Mouse (Mus musculus) intestine, embryonic 14.5 days (tissue): ENCODE data around the gene Mgrn1. TPM values are rescaled to one million over a fixed set of nuclear protein-coding genes. Genes with fewer than 3 reads are reported as not detected.

ENCODE experiments used
- ATAC-seq: fragments of 200-750 bp; cut with Nextera tagmentation; replicated peaks from 2 replicates; pipeline ENCODE4 v1.8.0; 2017; ENCODE audit warnings: low read depth, moderate number of reproducible peaks, moderate TSS enrichment, moderate library complexity; ENCODE audit not compliant: low FRiP score, low TSS enrichment
- DNase-seq: peaks from one replicate; pipeline ENCODE4 v3.0.0-alpha.2; 2018; ENCODE audit warnings: low spot score
- H3K27ac ChIP-seq: fragments of 300-500 bp; sonication (generic); 2 replicates; pipeline ENCODE4 v1.5.1; 2014; ENCODE audit warnings: low read depth, mild to moderate bottlenecking, control low read depth
- H3K27me3 ChIP-seq: fragments of 300-500 bp; sonication (generic); replicated peaks from 2 replicates; pipeline ENCODE4 v1.6.1; 2014; ENCODE audit warnings: low read length, control low read depth; ENCODE audit not compliant: control insufficient read depth, insufficient read depth
- H3K36me3 ChIP-seq: fragments of 300-500 bp; sonication (generic); 2 replicates; pipeline ENCODE4 v1.6.1; 2014; ENCODE audit warnings: low read length, control low read depth; ENCODE audit not compliant: control insufficient read depth, insufficient read depth
- H3K4me1 ChIP-seq: fragments of 300-500 bp; sonication (generic); replicated peaks from 2 replicates; pipeline ENCODE4 v1.6.1; 2014; ENCODE audit warnings: low read length, control low read depth, mixed read lengths; ENCODE audit not compliant: control insufficient read depth, insufficient read depth
- H3K4me2 ChIP-seq: fragments of 300-500 bp; sonication (generic); 2 replicates; pipeline ENCODE4 v1.6.1; 2014; ENCODE audit warnings: low read length
- H3K4me3 ChIP-seq: fragments of 300-500 bp; sonication (generic); 2 replicates; pipeline ENCODE4 v1.5.1; 2014; ENCODE audit warnings: low read depth, low read length, control low read depth, mixed read lengths
- H3K9ac ChIP-seq: fragments of 300-500 bp; sonication (generic); 2 replicates; pipeline ENCODE4 v1.6.1; 2014; ENCODE audit warnings: mild to moderate bottlenecking, low read length
- H3K9me3 ChIP-seq: fragments of 300-500 bp; sonication (generic); 2 replicates; pipeline ENCODE4 v1.6.1; 2016; ENCODE audit warnings: low read length, control low read depth; ENCODE audit not compliant: control insufficient read depth
- WGBS: fragments of 180-500 bp; shearing (Covaris S2); extraction: QIAGEN DNeasy Blood & Tissue Kit; methylation state at CpG from one replicate; pipeline ENCODE4 v1.1.7; 2014; 5-methylcytosine and 5-hydroxymethylcytosine counted together
- polyA plus RNA-seq: library from polyadenylated mRNA; unstranded; fragments of >200 nt; fragmentation: Nextera tagmentation; extraction: Ambion mirVana; gene quantifications from 2 replicates; pipeline ENCODE4 v1.2.1, GENCODE M21; 2014

The Mgrn1 gene
- polyA plus RNA-seq, 1 experiment from 2014 or later: 87.6 TPM

- Histone ChIP-seq H3K9me3 (no peaks in the 10 kb centered on the region), H3K9ac (no peak overlapping the region), H3K4me1 (peaks cover 8% of the 10 kb centered on the region; the same call in 1 of the 2 replicates), H3K27me3 (no peaks in the 10 kb centered on the region), H3K36me3 (peaks cover 69% of the 10 kb centered on the region), H3K4me3 (no peak overlapping the region), H3K27ac (no peak overlapping the region), H3K4me2 (no peak overlapping the region)
- ATAC-seq (no peak), DNase-seq (no peak)
- WGBS: 89% methylated on average over 8 of the region's 8 CpGs
Observed at GRCm38 (mm10) chr16:4937351-4938190, 51.5 kb downstream of the Mgrn1 start.

- ATAC-seq (no peak; the same call in 1 of the 2 replicates), DNase-seq (no peak)
- H3K36me3 ChIP-seq: peaks cover 69% of the 10 kb centered on the region
- H3K27ac ChIP-seq: peak within 1 kb of the TSS; percentile 83
- 2% methylated on average over 2 of the region's 2 CpGs for WGBS
- H3K4me3 ChIP-seq: peak within 1 kb of the TSS; percentile 72
- H3K27me3 ChIP-seq: no peaks in the 10 kb centered on the region
- no peaks in the 10 kb centered on the region for H3K9me3 ChIP-seq
- peak within 1 kb of the TSS; percentile 90 for H3K9ac ChIP-seq
- peak within 1 kb of the TSS; percentile 73 for H3K4me2 ChIP-seq
- peaks cover 8% of the 10 kb centered on the region; the same call in 1 of the 2 replicates for H3K4me1 ChIP-seq
Observed at GRCm38 (mm10) chr16:4938461-4938860, 52.4 kb downstream of the Mgrn1 start, which contains the start of gene Nudt16l1. Nudt16l1 (plus strand) TSS chr16:4938761.

GRCm38 (mm10) chr16:4938989-4939388 lies 52.9 kb downstream of the Mgrn1 start:
- DNase-seq: peak; percentile 94
- peak overlapping the region; percentile 83 for H3K27ac ChIP-seq
- H3K4me2 ChIP-seq: peak overlapping the region; percentile 73
- peak overlapping the region; percentile 90 for H3K9ac ChIP-seq
- peak; percentile 93 for ATAC-seq
- H3K36me3 ChIP-seq: peaks cover 69% of the 10 kb centered on the region
- H3K4me1 ChIP-seq: peaks cover 8% of the 10 kb centered on the region; the same call in 1 of the 2 replicates
- peak overlapping the region; percentile 72 for H3K4me3 ChIP-seq
- H3K9me3 ChIP-seq: no peaks in the 10 kb centered on the region
- no peaks in the 10 kb centered on the region for H3K27me3 ChIP-seq
- 1% methylated on average over 28 of the region's 28 CpGs for WGBS

- Histone ChIP-seq H3K27me3 (no peaks in the 10 kb centered on the region), H3K4me1 (peaks cover 8% of the 10 kb centered on the region; the same call in 1 of the 2 replicates), H3K9ac (peak overlapping the region; percentile 90), H3K9me3 (no peaks in the 10 kb centered on the region), H3K36me3 (peaks cover 69% of the 10 kb centered on the region), H3K27ac (peak overlapping the region; percentile 83), H3K4me3 (peak overlapping the region; percentile 72), H3K4me2 (peak overlapping the region; percentile 73)
- WGBS: 3% methylated on average over 16 of the region's 16 CpGs
- DNase-seq: peak; percentile 70
- ATAC-seq: peak; percentile 76
Observed at GRCm38 (mm10) chr16:4939412-4939811, 53.4 kb downstream of the Mgrn1 start.

- Histone ChIP-seq H3K9me3 (no peaks in the 10 kb centered on the region), H3K4me1 (peaks cover 8% of the 10 kb centered on the region; the same call in 1 of the 2 replicates), H3K4me3 (0 out of 2 replicates have a peak overlapping the region, but pooled peaks have one; percentile 72), H3K27ac (no peak overlapping the region), H3K27me3 (no peaks in the 10 kb centered on the region), H3K4me2 (peak overlapping the region; percentile 73), H3K36me3 (peaks cover 70% of the 10 kb centered on the region), H3K9ac (no peak overlapping the region)
- 88% methylated on average over 10 of the region's 10 CpGs for WGBS
- DNase-seq (no peak), ATAC-seq (no peak)
Observed at GRCm38 (mm10) chr16:4940311-4940850, 54.3 kb downstream of the Mgrn1 start.

DNA sequence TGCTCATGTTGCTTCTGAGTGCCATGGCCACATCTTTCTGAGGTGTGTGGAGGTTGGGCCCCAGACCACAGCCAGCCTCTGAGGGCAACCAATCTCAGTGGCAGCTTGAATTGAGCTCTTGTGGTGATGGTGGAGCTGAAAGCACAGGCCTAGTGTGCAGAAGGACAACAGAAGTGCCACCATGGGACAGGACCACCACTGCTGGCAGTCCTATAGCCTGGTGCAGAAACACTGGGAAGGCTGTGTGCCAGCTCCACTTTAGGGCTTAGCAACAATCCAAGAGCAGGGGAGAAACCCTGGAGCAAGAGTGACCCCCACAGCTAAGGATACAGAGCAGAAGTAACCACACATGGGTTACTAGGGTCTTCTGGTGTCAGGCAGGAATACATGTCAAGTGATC lies 55.0 kb downstream of the Mgrn1 start:
- Histone ChIP-seq H3K27me3 (no peaks in the 10 kb centered on the region), H3K4me1 (peaks cover 8% of the 10 kb centered on the region; the same call in 1 of the 2 replicates), H3K27ac (no peak overlapping the region), H3K9ac (no peak overlapping the region), H3K9me3 (no peaks in the 10 kb centered on the region), H3K4me2 (no peak overlapping the region), H3K4me3 (no peak overlapping the region), H3K36me3 (peaks cover 70% of the 10 kb centered on the region)
- no peak for ATAC-seq
- DNase-seq: no peak

DNA sequence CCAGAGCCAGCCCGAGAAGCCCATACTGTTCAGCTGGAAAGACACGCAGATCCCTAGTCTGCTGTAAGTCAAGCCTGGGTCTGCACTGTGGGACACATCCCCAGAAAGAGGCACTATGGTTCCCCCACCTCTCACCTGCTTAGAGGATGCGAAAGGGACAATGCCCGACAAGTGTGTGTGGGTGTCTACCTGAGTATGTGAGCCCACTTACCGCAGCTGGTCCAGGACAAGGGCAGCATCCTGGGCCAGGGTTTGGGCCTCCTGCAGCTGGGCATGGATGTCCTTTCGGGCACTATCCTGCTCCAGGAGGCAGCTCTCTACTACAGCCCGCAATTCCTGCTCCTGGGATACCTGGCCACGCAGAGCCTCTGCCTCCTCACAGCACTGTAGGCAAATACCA lies 56.8 kb downstream of the Mgrn1 start:
- Histone ChIP-seq H3K9me3 (no peaks in the 10 kb centered on the region), H3K4me2 (no peak overlapping the region), H3K27ac (no peak overlapping the region), H3K4me1 (peaks cover 8% of the 10 kb centered on the region; the same call in 1 of the 2 replicates), H3K27me3 (no peaks in the 10 kb centered on the region), H3K9ac (no peak overlapping the region), H3K4me3 (no peak overlapping the region), H3K36me3 (peaks cover 75% of the 10 kb centered on the region)
- 93% methylated on average over 8 of the region's 8 CpGs for WGBS
- no peak for ATAC-seq
- no peak for DNase-seq

DNA sequence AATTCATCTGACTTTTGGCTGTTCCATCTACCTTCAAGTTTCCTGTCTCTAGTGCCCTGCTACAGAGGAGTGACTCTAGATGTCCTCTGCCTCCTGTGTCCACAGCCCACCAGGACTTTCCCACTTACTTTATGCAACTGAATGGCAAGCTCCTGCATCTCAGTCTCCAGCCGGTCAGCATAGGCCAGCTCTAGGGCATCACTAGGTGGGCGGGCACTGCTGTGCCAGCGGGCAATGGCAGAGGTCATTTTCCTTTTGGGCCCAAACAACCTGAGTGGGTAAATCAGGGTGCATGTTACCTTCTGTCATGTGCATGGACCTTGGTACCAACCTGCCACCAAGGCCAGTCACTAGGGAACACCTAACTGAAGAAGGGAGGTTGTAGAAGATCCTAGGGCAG lies 57.4 kb downstream of the Mgrn1 start:
- Histone ChIP-seq H3K9me3 (no peaks in the 10 kb centered on the region), H3K36me3 (peaks cover 80% of the 10 kb centered on the region), H3K9ac (no peak overlapping the region), H3K4me2 (no peak overlapping the region), H3K27me3 (no peaks in the 10 kb centered on the region), H3K4me1 (peaks cover 8% of the 10 kb centered on the region; the same call in 1 of the 2 replicates), H3K4me3 (no peak overlapping the region), H3K27ac (no peak overlapping the region)
- ATAC-seq: no peak
- WGBS: 97% methylated on average over 3 of the region's 3 CpGs
- no peak for DNase-seq
